Mouse (Mus musculus): ENCODE data around the gene Pi4kb. TPM values are rescaled to one million over a fixed set of nuclear protein-coding genes. Genes with fewer than 3 reads are reported as not detected.
"Not testable (repeated sequence)": the region's sequence is repeated elsewhere in the genome, so short reads cannot be mapped to it uniquely, and the experiment has no call there.

The Pi4kb gene
- polyA plus RNA-seq, 1 experiment, result 64.4 TPM

- DNase-seq (ENCODE audit: extremely low spot score in 1 of 2, low spot score in 1 of 2), result no peak
Measured at GRCm38 (mm10) chr3:95014428-95015151, 40.1 kb downstream of the Pi4kb start.

DNA sequence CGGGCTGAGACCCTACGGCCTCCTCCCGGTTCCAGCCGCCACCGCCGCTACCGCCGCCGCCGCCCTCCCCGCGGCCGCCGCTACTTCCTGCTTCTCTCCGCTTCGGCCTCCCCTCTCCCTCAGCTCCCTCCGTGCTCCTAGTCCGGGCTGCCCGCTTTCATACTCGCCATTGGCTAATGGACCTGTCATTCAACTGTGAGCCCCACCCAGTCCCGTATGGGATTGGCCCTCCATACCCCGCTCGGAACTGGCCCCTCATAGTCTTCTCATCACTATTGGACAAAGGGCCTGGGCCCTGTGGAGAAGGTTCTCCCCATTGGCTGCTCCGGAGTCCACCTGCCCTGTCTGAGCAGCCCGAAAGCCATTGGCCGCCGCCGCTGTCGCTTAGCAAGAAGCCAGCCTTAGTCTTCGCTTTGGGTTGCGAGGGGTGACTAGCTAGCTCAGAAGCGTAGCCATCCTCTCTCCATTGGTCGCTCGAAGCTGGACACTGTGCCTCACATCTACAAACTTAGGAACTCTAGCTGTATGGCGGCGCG lies 40.9 kb downstream of the Pi4kb start, which contains the start of gene Zfp687:
Gene Zfp687, minus strand, starts transcription at position 112 of the 536 bp plus-strand sequence.
- DNase-seq (ENCODE audit: extremely low spot score in 1 of 2, low spot score in 1 of 2), result peak; percentile 99 to 100

- peak; percentile 92 to 95 for DNase-seq (ENCODE audit: extremely low spot score in 1 of 2, low spot score in 1 of 2)
Measured at GRCm38 (mm10) chr3:95015891-95016531, 41.5 kb downstream of the Pi4kb start.

DNA sequence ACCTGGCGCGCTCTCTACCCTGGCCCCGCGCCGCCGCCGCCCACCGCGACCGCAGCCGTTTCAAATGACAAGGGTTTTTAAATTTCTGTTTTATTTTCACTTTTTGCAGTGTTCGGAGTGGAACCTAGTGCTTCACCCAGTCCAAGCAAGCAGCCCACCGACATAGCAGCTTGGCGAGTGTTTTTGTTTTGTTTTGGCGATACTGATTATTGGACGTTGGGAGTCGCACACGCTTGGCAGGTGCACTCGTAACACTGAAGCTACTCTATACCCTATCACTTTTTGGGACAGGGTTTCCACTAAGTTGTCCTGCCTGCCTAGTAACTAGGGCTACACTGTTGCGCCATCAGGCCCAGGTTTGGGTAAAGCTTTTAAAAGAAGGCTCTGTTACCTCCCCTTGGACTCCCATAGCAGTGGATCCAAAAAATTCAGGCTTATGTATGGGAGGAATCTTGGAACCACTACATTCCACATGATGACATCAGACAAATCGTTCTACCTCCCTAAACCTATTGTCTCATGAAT lies 42.1 kb downstream of the Pi4kb start:
- DNase-seq (ENCODE audit: extremely low spot score in 1 of 2, low spot score in 1 of 2), result no peak

DNA sequence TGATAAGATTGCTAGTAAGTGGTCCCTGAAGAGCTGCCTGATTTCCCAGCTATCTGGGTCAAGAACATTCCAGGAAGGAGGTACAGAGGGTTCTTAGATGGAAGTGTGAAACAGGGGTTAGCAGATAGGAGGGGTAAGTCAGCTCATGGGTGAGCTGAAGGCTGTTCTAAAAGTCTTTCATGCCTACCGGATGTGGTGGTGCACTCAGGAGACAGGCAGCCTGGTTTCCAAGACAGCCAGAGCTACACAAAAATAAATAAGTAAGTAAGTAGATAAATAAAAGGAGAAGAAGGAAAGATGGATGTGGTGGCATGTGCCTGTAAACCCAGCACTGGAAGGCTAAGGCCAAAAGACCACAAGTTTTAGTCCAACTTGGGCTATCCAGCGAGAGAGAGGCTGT lies 44.2 kb downstream of the Pi4kb start:
- no peak for DNase-seq (ENCODE audit: extremely low spot score in 1 of 2, low spot score in 1 of 2)

DNA sequence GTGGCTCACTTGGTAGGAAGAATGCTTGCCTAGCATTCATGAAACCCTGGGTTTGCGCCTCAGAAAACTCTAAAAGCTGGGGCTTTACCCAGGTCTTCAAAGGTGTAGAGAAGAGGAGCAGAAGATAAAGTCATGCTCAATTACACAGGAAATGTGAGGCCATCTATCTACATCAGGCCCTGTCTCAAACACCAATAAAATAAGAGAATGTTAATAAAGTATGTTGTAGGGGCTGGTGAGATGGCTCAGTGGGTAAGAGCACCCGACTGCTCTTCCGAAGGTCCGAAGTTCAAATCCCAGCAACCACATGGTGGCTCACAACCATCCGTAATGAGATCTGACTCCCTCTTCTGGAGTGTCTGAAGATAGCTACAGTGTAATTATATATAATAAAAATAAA lies 46.4 kb downstream of the Pi4kb start:
- DNase-seq (ENCODE audit: extremely low spot score in 1 of 2, low spot score in 1 of 2), result not testable (repeated sequence)

- DNase-seq (ENCODE audit: extremely low spot score in 1 of 2, low spot score in 1 of 2), result peak in 1 of 2 experiments; percentile 53
Measured at GRCm38 (mm10) chr3:95024551-95024950, 50.0 kb downstream of the Pi4kb start.

GRCm38 (mm10) chr3:95025202-95025601 lies 50.7 kb downstream of the Pi4kb start:
- DNase-seq (ENCODE audit: extremely low spot score in 1 of 2, low spot score in 1 of 2), result no peak

DNA sequence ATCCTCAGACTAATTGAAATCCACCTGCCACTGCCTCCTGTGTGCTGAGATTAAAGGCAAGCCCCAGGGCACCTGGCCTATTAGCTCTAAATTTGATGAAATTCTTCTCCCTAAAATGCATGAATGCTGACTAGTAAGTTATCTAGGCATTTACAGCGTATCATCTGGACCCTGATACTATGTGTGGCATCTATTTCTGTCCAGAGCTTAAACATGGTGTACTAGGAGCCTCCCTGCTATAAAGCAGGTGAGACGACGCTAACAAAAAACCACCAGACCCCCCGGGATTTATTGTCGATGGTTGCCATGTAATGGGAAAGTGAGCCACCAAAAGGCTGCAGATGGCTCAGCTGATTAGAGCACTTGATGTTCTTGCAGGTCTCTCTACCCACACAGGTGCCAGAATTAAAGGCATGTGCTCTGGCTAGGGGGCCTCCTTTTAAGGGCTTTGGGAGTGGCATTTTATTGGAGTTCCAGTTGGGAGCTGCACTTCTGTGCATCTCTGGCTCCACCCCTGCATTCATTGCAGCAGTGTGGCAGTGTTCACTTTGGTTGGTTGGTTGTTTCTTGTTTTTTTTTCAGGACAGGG lies 52.6 kb downstream of the Pi4kb start:
- DNase-seq (ENCODE audit: extremely low spot score in 1 of 2, low spot score in 1 of 2), result peak in 1 of 2 experiments; percentile 32

GRCm38 (mm10) chr3:95027701-95028100 lies 53.2 kb downstream of the Pi4kb start:
- DNase-seq (ENCODE audit: extremely low spot score in 1 of 2, low spot score in 1 of 2), result peak; percentile 53 to 73

GRCm38 (mm10) chr3:95028603-95029002 lies 54.1 kb downstream of the Pi4kb start:
- no peak for DNase-seq (ENCODE audit: extremely low spot score in 1 of 2, low spot score in 1 of 2)

DNA sequence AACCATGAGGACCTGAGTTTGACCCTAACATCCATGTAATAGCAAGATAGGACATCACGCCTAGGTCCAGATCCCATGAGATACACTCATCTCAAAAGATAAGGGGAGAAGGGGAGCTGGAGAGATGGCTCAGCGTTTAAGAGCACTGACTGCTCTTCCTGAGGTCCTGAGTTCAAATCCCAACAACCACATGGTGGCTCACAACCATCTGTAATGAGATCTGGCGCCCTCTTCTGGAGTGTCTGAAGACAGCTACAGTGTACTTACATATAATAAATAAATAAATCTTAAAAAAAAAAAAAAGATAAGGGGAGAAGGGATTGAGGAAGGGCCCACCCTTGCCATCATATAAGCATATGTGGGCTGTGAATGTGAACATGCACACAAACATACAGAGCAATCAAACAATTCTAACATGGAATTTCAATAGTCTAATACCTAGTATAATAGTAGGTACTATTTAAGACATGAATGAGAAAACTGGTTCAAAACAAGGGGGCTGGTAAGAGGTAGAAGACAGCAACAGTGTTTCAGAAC lies 54.8 kb downstream of the Pi4kb start:
- not testable (repeated sequence) for DNase-seq (ENCODE audit: extremely low spot score in 1 of 2, low spot score in 1 of 2)

GRCm38 (mm10) chr3:95029953-95030352 lies 55.4 kb downstream of the Pi4kb start:
- no peak for DNase-seq (ENCODE audit: extremely low spot score in 1 of 2, low spot score in 1 of 2)

- no peak for DNase-seq (ENCODE audit: extremely low spot score in 1 of 2, low spot score in 1 of 2)
Measured at GRCm38 (mm10) chr3:95041625-95042024, 67.1 kb downstream of the Pi4kb start.

DNA sequence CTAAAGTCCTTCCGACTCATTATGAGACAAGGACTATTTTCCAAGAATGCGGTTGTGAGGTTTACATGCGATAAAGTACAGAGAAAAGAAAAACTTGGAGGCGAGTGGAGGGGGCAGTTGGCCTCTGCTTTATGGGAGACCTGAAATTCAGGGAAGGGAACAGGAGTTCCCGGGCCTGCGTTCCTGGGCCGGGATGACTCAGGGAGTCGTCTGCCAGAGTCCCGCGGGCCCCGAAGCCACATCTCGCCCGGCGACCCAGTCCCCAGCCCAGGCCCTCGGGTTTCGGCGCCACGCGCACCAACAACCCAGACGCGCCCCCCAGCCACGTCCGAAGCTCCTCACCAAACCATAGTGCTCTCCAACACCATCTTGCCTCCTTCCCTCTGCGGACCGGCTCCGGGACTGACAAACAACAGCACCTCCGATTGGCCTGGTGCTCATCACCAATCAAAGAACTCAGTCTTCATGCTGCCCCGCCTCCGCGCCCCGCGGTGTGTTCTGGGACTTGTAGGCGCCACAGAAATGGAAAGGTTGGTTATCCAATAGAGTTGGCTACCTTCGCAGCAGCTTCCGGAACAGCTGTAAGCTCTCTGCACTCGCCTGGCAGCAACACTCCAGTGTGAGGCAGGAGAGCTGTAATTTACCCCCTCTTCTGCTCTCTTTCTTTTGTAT lies 67.8 kb downstream of the Pi4kb start, which contains the start of gene Psmd4:
Gene Psmd4, minus strand, starts transcription at position 449 of the 672 bp plus-strand sequence.
- peak; percentile 98 to 99 for DNase-seq (ENCODE audit: extremely low spot score in 1 of 2, low spot score in 1 of 2)

DNA sequence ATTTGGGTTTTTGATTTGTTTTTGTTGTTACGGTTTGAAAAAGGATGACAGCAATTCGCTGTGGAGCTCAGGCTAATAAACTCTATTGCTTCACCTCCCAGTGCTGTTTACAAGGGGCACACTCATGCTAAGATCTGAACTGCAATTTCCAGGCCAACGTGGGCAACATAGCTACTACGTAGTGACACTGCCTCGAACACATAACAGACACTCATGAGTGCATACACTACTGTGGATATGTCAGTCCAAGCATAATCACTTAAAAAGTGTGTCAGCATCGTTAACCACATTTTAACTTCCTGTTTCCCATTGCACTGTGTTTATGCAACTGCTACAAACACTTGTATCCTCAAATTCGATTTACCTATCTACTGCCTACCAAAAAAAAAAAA lies 68.3 kb downstream of the Pi4kb start:
- no peak for DNase-seq (ENCODE audit: extremely low spot score in 1 of 2, low spot score in 1 of 2)

DNA sequence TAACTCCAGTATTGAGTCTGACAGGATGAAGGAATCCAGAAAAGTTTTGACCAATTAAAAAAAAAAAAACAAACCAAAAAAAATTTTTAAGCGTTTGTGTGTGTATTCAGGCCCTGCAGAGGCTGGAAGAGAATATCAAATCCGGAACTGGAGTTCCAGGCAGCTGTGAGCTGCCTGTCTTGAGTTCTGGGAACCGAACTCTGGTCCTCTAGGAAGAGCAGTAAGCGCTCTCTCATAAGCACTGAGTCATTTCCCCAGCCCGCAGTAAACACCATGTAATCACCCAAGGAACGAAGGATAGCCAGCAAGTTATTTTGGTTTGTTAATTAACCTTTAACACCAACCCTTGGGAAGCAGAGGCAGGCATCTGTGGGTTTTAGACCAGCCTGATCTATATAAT lies 68.7 kb downstream of the Pi4kb start:
- no peak for DNase-seq (ENCODE audit: extremely low spot score in 1 of 2, low spot score in 1 of 2)

GRCm38 (mm10) chr3:95046462-95047057 lies 72.0 kb downstream of the Pi4kb start:
- no peak for DNase-seq (ENCODE audit: extremely low spot score in 1 of 2, low spot score in 1 of 2)

DNA sequence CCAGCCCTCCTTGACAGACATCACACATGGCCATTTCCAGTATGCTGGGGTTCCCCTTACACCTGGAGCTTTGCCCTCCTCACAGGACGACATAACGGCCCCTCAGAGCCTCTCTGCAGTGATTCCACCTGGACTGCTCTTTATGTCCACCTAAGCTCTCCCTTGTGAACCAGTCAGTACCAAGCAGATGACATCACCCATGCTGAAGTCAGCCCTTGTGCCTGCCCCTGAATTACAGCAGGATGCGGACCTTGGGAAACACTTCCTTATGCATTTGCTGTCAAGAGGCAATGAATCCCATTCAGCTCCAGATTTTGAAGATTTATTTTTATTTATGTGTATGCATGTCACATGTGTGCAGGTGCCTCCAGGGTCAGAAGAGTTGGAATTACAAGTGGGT lies 73.4 kb downstream of the Pi4kb start:
- DNase-seq (ENCODE audit: extremely low spot score in 1 of 2, low spot score in 1 of 2), result no peak

DNA sequence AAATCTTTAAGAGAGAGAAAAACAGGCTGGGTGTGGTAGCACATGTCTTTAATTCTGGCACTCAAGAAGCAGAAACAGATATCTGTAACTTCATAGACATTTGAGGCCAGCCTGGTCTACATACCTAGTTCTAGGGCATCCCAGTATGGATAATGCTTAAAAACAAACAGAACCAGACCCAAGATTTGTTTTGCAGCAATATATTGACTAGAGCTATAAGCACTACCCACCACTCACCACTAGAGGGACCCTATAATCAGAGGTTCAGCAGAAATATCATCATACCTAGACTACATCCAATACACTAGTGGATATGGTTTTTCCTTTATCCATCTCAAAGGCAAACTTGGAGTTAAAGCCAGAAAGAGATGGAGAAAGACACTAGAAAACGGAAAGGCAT lies 78.4 kb downstream of the Pi4kb start:
- peak in 1 of 2 experiments; percentile 75 for DNase-seq (ENCODE audit: extremely low spot score in 1 of 2, low spot score in 1 of 2)
